Mouse (Mus musculus): ENCODE measurements around the gene Olfr591. TPM values are rescaled to one million over a fixed set of nuclear protein-coding genes. Genes with fewer than 3 reads are reported as not detected.

Olfr591 gene
- polyA plus RNA-seq, 1 experiment from 2014 or later = not detected

Other genes with a start within 250 kb of the Olfr591 start
- gene Olfr573-ps1, start 235.8 kb downstream of the Olfr591 start, polyA plus RNA-seq (2016; fragmentation: Nextera tagmentation; extraction: Ambion mirVana) = not detected in 2 replicates
- gene Olfr574, start 229.9 kb downstream of the Olfr591 start, polyA plus RNA-seq (2016; fragmentation: Nextera tagmentation; extraction: Ambion mirVana) = not detected in 2 replicates
- gene Olfr575, start 219.6 kb downstream of the Olfr591 start, polyA plus RNA-seq (2016; fragmentation: Nextera tagmentation; extraction: Ambion mirVana) = not detected in 2 replicates
- gene Olfr576, start 215.7 kb downstream of the Olfr591 start, polyA plus RNA-seq (2016; fragmentation: Nextera tagmentation; extraction: Ambion mirVana) = not detected in 2 replicates
- not detected in 2 replicates for gene Olfr577, start 202.4 kb downstream of the Olfr591 start, polyA plus RNA-seq (2016; fragmentation: Nextera tagmentation; extraction: Ambion mirVana)
- gene Olfr578, start 189.0 kb downstream of the Olfr591 start, polyA plus RNA-seq (2016; fragmentation: Nextera tagmentation; extraction: Ambion mirVana) = not detected in 2 replicates
- gene Olfr582, start 140.3 kb downstream of the Olfr591 start, polyA plus RNA-seq (2016; fragmentation: Nextera tagmentation; extraction: Ambion mirVana) = not detected in 2 replicates
- not detected in 2 replicates for gene Olfr583, start 127.0 kb downstream of the Olfr591 start, polyA plus RNA-seq (2016; fragmentation: Nextera tagmentation; extraction: Ambion mirVana)
- not detected in 2 replicates for gene Olfr584, start 96.5 kb downstream of the Olfr591 start, polyA plus RNA-seq (2016; fragmentation: Nextera tagmentation; extraction: Ambion mirVana)
- gene Olfr585, start 80.6 kb downstream of the Olfr591 start, polyA plus RNA-seq (2016; fragmentation: Nextera tagmentation; extraction: Ambion mirVana) = not detected in 2 replicates
- gene Olfr586, start 52.7 kb downstream of the Olfr591 start, polyA plus RNA-seq (2016; fragmentation: Nextera tagmentation; extraction: Ambion mirVana) = not detected in 2 replicates
- gene Olfr588-ps1, start 37.5 kb downstream of the Olfr591 start, polyA plus RNA-seq (2016; fragmentation: Nextera tagmentation; extraction: Ambion mirVana) = not detected in 2 replicates
- gene Olfr589, start 22.0 kb downstream of the Olfr591 start, polyA plus RNA-seq (2016; fragmentation: Nextera tagmentation; extraction: Ambion mirVana) = not detected in 2 replicates
- gene Olfr592, start 6.5 kb upstream of the Olfr591 start, polyA plus RNA-seq (2016; fragmentation: Nextera tagmentation; extraction: Ambion mirVana) = not detected in 2 replicates
- not detected in 2 replicates for gene Olfr593, start 33.5 kb upstream of the Olfr591 start, polyA plus RNA-seq (2016; fragmentation: Nextera tagmentation; extraction: Ambion mirVana)
- not detected in 2 replicates for gene Olfr594, start 38.7 kb upstream of the Olfr591 start, polyA plus RNA-seq (2016; fragmentation: Nextera tagmentation; extraction: Ambion mirVana)
- not detected in 2 replicates for gene Usp17ld, start 74.2 kb upstream of the Olfr591 start, polyA plus RNA-seq (2016; fragmentation: Nextera tagmentation; extraction: Ambion mirVana)
- not detected in 2 replicates for gene Olfr596, start 127.3 kb upstream of the Olfr591 start, polyA plus RNA-seq (2016; fragmentation: Nextera tagmentation; extraction: Ambion mirVana)
- gene Olfr597, start 138.0 kb upstream of the Olfr591 start, polyA plus RNA-seq (2016; fragmentation: Nextera tagmentation; extraction: Ambion mirVana) = not detected in 2 replicates
- gene Olfr598, start 145.2 kb upstream of the Olfr591 start, polyA plus RNA-seq (2016; fragmentation: Nextera tagmentation; extraction: Ambion mirVana) = not detected in 2 replicates
- gene Olfr599, start 157.6 kb upstream of the Olfr591 start, polyA plus RNA-seq (2016; fragmentation: Nextera tagmentation; extraction: Ambion mirVana) = not detected in 2 replicates
- gene Olfr600, start 171.3 kb upstream of the Olfr591 start, polyA plus RNA-seq (2016; fragmentation: Nextera tagmentation; extraction: Ambion mirVana) = not detected in 2 replicates
- not detected in 2 replicates for gene Olfr601, start 184.3 kb upstream of the Olfr591 start, polyA plus RNA-seq (2016; fragmentation: Nextera tagmentation; extraction: Ambion mirVana)
- gene Olfr603, start 207.8 kb upstream of the Olfr591 start, polyA plus RNA-seq (2016; fragmentation: Nextera tagmentation; extraction: Ambion mirVana) = not detected in 2 replicates
- not detected in 2 replicates for gene Usp17lc, start 236.7 kb upstream of the Olfr591 start, polyA plus RNA-seq (2016; fragmentation: Nextera tagmentation; extraction: Ambion mirVana)

All from embryonic facial prominence, embryonic 12.5 days (tissue).